Mouse (Mus musculus) left cerebral cortex, adult 8-10 months (tissue): ENCODE data around the gene Sdhaf1. TPM values are rescaled to one million over a fixed set of nuclear protein-coding genes. Genes with fewer than 3 reads are reported as not detected.

Experiments used
- DNase-seq, 2 experiments: peaks; one replicate each; pipeline ENCODE4 v3.0.0; 2022; ENCODE audit warnings: low spot score in 2 of 2
- total RNA-seq, 4 experiments: library from RNA; stranded (reverse); gene quantifications; 2 replicates each; pipeline ENCODE4 v1.2.4; 2022

Sdhaf1 gene
- total RNA-seq, 4 experiments from 2014 or later: 8.3 to 10.0 (median 9.0) TPM

DNA sequence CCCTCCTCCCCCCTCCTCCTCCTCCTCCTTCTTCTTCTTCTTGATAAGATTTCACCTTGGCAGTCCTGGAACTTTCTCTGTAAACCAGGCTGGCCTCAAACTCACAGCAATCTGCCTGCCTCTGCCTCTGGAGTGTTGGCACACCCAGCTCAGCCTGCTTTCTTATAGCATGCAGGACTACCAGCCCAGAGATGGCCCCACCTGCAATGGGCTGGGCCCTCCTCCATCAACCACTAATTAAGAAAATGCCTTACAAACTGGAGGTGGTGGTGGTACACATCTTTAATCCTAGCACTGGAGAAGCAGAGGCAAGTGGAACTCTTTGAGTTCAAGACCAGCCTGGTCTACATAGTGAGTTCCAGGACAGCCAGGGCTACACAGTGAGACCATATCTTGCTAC, 2.7 kb upstream of the Sdhaf1 start:
- DNase-seq: no peak

DNA sequence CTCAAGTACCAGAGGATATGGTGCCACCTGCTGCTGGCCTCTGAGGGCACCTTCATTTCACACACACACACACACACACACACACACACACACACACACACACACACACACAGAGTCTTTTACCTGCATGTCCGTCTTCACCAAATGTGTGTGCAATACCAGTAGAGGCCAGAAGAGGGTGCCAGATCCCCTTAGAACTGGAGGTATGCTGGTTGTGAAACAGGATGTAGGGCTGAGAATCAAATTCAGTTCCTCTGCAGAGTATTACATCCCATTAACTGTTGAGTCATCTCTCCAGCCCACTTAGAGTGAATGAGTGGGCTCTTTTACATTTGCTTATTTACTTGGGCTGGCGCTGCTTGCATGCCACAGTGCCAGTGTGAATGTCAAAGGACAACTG, 1.7 kb upstream of the Sdhaf1 start:
- no peak for DNase-seq

DNA sequence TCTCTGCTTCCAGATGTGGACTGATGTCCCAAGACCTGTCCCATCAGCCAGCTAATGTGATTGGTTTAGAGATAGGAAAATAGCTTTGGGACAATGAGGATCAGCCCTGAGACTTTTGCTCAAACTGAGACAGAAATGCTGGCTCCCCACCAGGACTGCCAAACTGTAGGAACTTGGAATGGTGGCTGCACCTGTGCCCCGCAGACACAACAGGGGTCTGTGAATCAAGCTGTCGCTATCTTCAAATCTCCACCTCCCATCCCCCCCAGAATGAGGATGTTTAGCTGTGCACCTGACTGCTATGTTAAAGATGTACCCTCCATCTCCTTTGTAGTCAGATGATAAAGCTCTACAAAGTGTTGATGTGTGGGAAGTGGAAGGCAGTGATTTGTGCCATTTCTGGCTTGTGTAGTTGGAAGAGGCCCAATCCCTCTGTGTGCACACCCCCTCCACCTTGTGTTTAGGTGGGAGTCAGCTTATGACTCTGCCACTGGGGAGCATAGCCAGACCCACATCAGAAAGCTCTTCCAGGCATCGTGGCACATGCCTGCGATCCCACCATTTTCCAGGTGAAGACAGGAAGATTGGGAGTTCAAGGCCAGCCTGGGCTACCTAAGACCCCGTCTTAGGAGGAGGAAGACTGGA, 727 bp upstream of the Sdhaf1 start:
- peak in 1 of 2 experiments; percentile 77 for DNase-seq

DNA sequence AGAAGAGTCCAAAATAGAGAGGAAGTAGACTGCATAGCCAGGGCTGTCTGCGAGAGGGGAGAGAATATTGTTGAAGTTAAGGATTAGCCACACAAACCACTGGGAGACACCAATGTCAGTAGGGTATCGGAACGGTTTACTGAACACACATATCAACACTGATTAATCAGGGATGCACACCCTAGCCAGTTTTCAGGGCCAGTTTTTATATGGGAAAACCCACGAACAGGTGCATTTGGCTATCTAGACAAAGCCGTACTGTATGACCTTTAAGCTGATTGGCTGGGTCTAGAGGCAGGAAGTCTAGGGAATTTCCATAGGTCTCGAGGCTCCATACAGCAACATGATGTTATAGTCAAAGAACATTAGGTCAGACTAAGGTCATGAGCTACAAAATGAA, 830 bp downstream of the Sdhaf1 start:
- no peak for DNase-seq

DNA sequence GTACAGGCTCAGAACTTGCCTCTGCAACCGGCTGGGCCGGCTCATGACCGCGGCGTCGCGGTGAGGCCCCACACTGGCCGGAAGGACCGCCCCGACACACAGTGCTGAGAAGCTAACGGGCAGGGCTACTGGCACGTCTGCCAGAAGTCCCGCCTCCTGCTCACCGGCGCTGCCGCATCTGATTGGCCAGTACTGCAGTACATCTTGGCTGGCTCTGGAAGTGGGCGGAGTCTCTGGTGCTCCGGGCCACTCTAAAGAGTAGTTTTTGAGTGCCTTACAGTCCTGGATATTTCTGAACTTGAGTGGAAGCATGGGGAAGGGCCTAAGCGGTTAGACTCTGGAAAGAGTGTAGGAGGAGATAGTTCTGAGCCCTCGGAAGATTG, 1.4 kb downstream of the Sdhaf1 start:
- peak; percentile 87 to 97 for DNase-seq

DNA sequence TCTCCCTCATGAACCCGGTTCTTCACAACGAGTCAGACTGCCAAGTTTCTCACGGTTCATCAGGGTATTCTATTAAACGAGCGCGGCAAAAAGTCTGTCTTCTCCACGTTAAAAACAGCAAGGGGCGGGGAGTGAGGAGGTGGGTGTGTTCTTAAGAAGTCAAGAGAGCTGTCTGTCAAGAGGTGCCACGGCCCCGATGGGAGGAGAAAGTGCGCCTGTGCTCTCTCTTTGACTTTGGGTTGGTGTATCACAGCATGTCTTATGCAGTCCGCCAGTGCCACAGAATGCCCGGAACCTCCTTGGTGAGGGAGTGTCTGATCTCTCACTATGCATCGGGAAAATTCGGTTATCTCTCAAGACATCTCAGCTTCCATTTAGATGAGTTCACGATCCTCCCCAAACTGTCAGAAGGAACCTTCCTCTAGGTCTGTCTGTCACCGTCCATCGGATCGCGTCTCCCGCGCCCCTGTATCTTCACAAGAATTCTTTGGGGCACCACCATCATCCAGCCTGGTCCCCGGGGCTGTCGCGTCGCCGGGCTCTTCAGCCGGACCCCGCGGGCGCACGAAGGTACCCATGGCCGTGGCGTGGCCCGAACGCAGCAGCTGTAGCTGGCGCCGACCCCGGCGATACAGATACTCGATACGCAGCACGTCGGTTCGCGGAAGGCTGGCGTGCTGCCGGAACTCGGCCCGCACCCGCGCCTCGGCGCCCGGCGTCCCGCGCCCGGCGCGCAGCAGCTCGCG, 2.0 kb downstream of the Sdhaf1 start, which contains the start of gene E130208F15Rik:
Gene E130208F15Rik (plus strand): TSS at position 202 of the 746 bp plus-strand sequence.
- DNase-seq: peak; percentile 64 to 74

DNA sequence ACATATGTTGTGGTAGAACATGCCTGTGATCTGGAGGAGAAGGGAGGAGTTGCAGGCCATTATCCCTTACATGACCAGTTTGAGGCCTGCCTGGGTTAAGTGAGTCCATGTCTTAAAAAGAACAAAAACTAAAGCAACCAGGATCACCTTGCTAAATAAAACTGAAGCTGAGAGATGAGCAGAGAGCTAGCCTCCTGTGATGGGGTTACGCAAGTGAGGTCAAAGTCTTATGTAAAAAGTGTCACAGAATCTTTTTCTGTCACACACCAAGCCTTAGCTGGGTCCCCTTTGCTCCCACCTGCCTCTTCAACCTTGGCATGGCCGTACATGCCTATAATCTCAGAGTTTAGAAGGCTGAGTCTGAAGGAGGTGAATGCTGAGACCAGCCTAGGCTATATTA, 2.7 kb downstream of the Sdhaf1 start:
- DNase-seq: no peak

DNA sequence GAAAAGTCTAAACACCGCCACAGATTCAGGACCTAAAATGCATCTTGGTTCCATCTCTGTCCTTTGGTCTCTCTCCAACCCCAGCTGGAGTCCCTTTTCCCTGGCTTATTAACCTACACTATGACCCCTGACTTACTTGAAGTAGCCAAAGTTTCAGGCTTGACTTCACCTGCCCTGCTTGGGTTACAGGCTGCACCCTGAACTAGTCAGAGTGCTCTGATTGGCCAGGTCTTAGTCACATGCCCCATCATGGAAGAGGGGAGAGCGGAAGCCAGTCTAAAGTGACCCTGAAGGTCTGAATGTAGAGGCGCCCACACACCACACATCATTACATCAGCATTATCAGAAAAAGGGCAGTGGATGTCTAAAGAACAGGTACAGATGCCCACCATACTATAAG, 5.6 kb downstream of the Sdhaf1 start:
- DNase-seq: no peak

DNA sequence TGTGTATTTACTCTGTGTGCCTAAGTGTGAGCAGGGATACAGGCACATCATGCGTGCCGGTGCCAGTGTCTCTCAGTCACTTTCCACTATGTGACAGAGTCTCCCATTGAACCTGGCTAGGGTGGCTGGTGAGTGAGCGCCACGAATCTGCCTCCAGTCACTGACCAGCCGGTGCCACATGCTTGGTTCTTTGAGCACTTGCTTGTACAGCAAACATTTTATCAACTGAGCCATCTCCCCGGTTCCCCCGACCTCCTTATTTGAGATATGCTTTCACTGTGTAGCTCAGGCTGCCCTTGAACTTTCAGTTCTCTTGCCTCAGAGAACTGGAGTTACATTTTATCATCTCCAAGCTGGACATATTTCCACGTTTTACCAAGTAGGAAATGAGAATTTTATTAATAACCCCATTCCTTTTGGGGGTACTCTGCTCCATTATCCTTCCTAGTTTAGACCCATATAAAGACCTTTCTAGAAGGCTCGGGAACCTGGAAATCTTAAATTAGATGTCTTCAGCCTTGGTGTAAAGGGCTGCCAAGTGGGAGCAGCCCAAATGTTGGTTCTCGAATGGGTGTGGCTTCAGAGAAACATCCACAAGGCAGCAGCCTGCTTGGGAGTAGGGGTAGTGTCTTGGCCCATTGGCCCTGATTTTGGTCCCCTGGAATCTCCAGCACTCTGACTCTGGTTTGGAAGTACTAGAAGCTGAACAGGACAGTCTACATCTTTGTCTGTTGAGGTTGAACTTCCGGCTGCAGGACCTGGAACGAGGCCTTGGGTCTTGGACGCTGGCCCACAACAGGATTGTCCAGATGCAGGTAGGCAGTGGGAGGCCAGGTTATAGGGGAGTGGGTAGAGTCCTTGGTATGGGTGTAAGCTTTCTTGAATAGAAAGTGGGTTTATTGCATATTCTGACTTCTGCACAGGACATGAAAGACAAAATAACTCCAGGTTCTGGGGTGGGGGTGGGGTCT, 7.9 kb downstream of the Sdhaf1 start:
- no peak for DNase-seq

DNA sequence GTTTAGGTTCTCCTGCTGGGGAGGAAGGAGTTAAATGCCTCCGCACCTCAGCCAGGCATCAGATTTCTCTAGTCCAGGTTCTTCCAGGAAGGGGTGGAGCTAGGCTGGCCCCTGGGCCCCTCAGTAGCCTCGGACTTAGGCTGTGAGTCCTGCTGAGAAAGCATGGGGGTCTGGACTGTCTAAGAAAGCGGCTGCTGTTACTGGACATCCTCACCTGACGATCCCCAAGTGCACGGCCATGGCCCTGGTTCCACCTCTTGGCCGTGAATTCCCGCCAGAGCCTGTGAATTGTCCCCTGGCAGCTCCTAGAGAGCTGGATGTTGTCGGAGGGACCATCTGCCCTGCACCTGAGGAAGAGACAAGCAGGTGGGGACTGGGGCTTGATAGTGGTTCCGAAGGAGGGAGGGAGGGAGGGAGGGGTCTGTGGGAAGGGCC, 9.0 kb downstream of the Sdhaf1 start, which contains the start of gene Syne4:
Gene Syne4 (plus strand): TSS at position 87 of the 435 bp plus-strand sequence.
- DNase-seq: no peak

DNA sequence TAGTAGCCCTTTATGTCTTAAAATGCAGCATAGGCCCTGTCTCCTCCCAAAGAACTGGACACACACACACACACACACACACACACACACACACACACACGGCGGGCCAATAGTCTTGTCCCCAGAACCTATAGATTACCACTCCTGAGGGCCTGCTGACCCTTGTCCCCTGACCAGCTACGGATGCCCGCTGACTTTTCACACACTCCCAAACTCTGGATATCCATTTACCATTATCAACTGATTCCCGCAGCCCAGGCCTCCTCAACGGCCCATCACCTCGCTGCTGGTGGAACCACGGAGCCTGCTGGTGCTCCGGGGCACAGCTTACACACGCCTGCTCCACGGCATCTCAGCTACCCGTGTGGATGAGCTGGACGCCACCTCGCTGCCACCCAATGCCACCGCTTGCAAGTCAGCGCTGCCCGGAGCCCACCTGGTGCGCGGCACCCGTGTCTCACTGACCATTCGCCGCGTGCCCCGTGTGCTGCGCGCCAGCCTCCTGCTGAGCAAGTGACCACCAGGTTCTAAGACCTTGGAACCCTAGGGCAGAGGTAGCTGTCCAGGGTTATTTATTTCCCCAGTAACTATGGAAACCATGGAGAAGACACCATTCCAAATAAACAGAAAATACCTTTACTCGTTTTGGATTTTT, 9.9 kb downstream of the Sdhaf1 start:
- no peak for DNase-seq

DNA sequence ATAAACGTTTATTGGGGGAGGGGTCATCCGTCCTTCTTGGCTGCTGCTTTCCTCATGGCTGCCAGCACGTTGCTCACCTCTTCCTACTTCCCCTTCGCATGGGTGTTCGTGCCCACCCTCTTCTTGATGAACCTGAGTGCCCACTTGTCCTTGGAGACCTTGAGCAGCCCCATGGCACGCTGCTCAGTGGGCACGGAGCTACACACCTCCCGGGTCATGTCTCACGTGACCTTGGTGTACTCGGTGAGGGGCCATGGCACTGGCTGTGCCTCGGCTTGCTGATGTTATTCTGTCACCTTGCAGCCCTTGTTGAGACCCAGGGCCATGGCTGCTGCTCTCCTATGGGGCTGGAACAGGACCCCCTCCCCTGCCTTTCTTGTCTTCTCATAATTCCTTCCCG, 13.6 kb downstream of the Sdhaf1 start:
- DNase-seq: no peak

DNA sequence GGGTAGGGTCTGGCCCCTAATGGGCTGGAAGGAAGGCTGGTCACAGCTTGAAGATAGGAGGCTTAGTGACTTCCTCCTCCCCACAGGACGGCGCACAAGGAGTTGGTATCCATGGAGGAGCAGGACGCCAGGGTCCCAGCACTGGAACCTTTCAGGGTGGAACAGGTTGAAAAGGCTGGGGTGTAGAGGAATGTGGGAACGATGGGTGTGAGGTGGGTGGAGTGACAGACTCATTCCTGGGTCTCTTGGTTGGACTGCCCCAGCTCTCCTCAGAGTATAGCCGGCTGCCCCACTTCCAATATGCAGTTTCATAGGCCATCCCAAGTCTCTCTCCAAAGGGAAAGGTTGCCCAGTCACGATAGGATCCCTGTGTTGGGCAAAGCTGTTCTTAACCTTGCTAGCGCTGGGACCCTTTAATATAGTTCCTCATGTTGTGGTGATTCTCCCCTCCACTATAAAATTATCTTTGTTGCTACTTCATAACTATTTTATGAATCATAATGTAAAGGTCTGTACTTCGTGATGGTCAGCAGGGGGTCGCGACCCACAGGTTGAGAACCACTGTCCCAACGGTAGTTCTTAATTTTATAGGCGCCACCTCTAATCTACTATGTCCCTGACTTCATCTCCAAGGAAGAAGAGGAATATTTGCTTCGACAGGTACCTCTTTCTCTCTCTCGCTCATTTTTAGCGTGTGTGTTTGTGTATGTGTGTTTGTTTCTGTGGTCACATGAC, 14.1 kb downstream of the Sdhaf1 start:
- no peak for DNase-seq

DNA sequence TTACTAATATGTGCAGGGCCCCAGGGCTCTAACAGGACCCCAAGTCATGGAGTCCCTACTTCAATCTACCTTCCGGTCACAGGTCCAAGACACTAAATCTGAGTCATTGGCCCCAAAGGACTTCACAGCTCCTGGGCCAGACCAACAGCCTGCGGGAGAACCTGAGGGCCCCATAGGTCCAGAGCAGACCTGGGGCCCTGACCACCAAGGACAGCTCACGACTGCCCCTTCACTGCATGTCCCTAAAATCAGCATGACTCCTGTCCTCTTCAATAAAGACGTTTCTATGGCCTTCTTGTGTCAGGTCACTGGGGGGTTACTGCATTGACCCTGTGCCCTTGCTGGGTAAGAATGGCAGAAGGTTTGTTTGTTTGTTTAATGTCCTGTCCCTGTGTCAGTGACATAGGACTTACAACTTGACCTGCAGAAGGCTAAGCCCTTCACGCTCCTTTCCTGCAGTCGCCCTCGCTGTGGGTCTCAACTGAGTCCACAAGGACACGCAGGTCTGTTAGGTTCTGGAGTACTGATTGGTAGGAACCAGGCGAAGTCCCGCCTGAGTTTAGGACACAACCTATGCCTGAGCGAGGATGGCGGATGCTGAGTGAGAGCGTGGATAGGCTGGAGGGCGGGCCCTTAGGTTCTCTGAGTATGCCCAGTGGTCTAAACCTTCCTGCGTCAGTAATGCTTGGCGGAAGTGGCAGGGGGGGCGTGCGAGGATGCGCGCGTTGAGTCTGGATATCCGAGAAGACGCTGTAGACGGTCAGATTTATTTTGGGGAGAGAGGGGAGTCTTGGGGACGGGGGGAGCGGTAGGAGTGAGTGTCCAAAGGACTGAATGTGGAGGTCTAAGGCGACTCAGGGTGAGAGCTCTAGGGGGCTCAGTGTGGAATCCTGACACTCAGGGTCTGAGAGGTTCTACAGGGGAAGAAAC, 15.4 kb downstream of the Sdhaf1 start, which contains the start of gene Alkbh6:
Gene Alkbh6 (plus strand): TSS at position 642 of the 930 bp plus-strand sequence.
- peak; percentile 80 to 97 for DNase-seq

DNA sequence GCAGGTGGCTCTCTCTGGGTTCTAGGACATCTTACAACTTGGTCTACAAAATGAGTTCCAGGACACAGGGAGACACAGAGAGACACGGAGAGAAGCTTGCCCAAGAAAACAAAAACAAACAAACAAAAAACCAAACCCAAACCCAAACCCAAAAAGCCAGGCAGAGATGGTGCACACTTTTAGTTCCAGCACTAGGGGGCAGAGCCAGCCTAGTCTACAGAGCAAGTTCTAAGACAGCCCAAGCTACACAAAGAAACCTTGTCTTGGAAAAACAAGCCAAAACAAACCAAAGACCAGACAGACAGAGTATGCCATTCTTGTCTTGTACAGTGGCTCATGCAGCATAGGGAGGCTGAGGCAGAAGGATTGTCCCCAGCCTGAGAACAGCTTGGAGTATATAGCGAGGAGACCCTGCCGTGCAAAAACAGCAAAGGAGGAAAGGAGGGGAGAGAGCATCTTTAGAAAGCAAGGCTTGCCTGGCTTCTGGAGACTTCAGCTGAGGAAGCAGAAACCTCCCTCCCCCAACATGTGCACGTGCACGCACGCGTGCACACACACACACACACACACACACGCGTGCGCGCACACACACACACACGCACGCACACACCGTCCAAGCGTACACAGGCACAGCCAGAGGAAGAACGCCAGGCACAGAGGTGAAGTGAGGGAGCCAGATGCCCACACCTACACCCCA, 17.5 kb downstream of the Sdhaf1 start:
- no peak for DNase-seq

DNA sequence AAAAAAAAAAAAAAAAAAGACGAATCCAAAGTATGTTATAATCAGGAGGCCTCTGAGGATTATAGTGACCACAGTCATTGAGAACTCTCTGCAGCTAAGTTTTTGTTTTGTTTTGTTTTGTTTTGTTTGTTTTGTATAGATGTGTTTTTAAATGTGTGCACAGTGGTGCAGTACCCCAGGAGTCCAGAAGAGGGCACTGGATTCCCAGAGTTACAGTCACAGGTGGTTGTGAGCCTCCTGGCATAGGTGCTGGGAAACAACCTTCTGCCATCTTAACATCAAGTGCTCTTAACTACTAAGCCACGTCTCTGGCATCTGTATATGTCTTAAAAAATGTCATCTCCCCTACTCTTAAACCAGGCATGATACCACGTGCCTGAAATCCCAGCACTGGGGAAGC, 22.8 kb downstream of the Sdhaf1 start:
- DNase-seq: no peak

DNA sequence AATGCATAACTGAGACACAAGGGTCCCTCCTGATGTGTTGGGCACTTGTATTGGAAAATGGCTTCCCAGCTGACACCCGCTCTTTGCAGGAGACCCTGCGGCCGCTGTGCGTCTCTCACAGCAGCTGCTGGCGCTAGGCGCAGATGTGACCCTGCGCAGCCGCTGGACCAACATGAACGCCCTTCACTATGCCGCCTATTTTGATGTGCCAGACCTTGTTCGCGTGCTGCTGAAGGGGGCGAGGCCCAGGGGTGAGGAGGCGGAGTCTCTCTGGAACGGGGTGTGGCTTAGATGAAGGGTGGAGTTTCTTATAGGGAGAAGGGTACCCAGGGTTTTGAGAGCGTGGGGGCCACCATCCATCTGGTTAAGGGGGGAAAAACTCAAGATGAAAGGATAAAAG, 26.4 kb downstream of the Sdhaf1 start:
- DNase-seq: no peak

DNA sequence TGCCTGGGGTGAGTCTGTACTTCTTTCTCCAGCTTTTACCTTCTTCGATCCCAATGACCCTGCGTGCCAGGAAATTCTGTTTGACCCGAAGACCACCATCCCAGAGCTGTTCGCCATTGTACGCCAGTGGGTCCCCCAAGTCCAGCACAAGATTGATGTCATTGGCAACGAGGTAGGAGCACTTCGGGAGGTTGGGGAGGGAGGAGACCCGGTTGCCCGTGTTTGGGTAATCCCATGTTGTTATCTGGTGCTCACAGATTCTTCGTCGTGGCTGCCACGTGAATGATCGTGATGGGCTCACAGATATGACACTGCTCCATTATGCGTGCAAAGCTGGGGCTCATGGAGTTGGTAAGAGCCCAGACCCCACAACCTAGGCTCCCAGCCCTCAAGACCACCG, 26.9 kb downstream of the Sdhaf1 start:
- DNase-seq: no peak

DNA sequence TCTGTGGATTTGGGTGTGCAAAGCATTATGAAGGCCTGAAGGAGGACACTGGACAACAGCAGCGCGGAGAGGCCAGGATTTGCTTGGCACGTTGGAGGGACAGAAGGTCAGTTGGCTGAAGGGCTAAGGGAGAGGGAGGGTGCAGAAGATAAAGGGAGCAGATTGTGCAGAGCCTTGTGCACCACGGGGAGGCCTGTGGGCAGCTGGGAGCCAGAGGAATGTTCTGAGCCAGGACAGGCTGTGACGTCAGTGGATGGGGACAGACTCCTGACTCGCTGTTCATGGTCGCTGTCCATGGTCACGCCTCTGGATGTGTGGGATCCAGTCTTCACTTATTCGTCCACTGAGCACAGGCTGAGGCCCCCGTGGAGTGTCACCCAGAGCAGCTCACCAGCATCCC, 28.6 kb downstream of the Sdhaf1 start:
- DNase-seq: peak in 1 of 2 experiments; percentile 49
